Mouse (Mus musculus) hindbrain, embryonic 10.5 days (tissue): Measurements from ENCODE around the gene Il34. TPM values are rescaled to one million over a fixed set of nuclear protein-coding genes. Genes with fewer than 3 reads are reported as not detected.

Source experiments
- DNase-seq: peaks from one replicate; pipeline ENCODE4 v3.0.0-alpha.2; 2017; ENCODE audit warnings: low spot score
- H3K27ac ChIP-seq: fragments of 300-500 bp; sonication (generic); 2 replicates; pipeline ENCODE4 v1.5.1; 2016; ENCODE audit warnings: mild to moderate bottlenecking, moderate library complexity
- H3K27me3 ChIP-seq: fragments of 300-500 bp; sonication (generic); 2 replicates; pipeline ENCODE4 v1.6.1; 2016; ENCODE audit warnings: mild to moderate bottlenecking; ENCODE audit not compliant: poor library complexity, insufficient read depth, severe bottlenecking
- H3K36me3 ChIP-seq: fragments of 300-500 bp; sonication (generic); 2 replicates; pipeline ENCODE4 v1.6.1; 2016; ENCODE audit warnings: mild to moderate bottlenecking, moderate library complexity
- H3K4me1 ChIP-seq: fragments of 300-500 bp; sonication (generic); replicated peaks from 2 replicates; pipeline ENCODE4 v1.6.1; 2016; ENCODE audit warnings: mild to moderate bottlenecking
- H3K4me3 ChIP-seq: fragments of 300-500 bp; sonication (generic); 2 replicates; pipeline ENCODE4 v1.5.1; 2016; ENCODE audit warnings: mild to moderate bottlenecking, moderate library complexity
- H3K9me3 ChIP-seq: fragments of 300-500 bp; sonication (generic); 2 replicates; pipeline ENCODE4 v1.6.1; 2016; ENCODE audit warnings: mild to moderate bottlenecking, moderate library complexity
- WGBS: fragments of 180-500 bp; shearing (Covaris S2); methylation state at CpG from one replicate; pipeline ENCODE4 v1.1.7; 2016; 5-methylcytosine and 5-hydroxymethylcytosine counted together
- polyA plus RNA-seq: library from polyadenylated mRNA; unstranded; fragments of >200 nt; fragmentation: Nextera tagmentation; extraction: Ambion mirVana; gene quantifications from 2 replicates; pipeline ENCODE4 v1.2.1, GENCODE M21; 2016

Il34 gene
- 0.37 TPM in 1 of 2 replicates, not detected in the other for polyA plus RNA-seq

DNA sequence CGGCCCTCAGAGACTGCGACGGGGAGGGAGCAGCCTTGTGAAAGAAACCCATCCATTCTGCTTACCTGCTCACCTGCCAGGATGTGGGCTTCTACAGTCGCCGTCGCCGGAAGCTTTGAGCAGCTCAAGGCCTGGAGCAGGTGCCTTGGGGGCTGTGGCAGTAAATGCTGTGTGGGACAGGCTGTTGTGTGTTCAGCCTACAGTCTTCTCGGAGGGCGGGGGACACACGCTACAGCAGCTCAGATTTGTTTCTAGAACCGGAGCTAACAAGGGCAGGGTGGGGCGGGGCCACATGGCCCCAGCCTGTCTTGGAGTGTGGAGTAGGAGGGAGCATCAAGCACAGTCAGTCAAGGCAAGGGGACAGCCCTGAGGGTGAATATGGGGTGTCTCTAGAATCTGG lies at the start of gene Il34:
Gene Il34, minus strand, starts transcription at position 256 of the 400 bp plus-strand sequence.
- no peak for DNase-seq
- Histone ChIP-seq H3K36me3 (peaks cover 24% of the 10 kb centered on the region), H3K9me3 (no peaks in the 10 kb centered on the region), H3K27ac (no peak within 1 kb of the TSS), H3K27me3 (no peaks in the 10 kb centered on the region), H3K4me1 (peaks cover 6% of the 10 kb centered on the region), H3K4me3 (no peak within 1 kb of the TSS)
- WGBS = 44% methylated on average over 12 of the region's 12 CpGs

DNA sequence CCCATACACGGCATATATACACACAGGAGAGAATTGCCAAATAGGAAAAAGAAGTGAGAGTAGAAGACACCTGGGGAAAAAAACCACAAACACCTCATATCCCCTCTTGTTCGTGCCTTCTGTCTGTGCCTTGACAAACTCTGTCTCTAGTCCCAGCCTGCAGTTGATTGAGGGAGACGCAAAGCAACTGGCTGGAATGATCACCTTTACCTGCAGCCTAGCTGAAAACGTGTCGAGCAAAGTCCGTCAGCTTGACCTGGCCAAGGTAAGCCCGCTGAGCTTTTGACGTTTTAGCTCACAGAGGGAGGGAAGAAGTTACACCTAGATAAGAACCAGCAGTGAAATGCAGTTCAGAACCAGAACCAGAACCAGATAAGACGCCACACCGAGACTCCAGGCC lies 45.5 kb upstream of the Il34 start:
- DNase-seq = no peak
- H3K27ac ChIP-seq = no peak overlapping the region
- H3K36me3 ChIP-seq = peaks cover 67% of the 10 kb centered on the region
- H3K4me1 ChIP-seq = peaks cover 11% of the 10 kb centered on the region
- H3K4me3 ChIP-seq = no peak overlapping the region
- H3K9me3 ChIP-seq = no peaks in the 10 kb centered on the region
- no peaks in the 10 kb centered on the region for H3K27me3 ChIP-seq
- 95% methylated on average over 10 of the region's 10 CpGs for WGBS

DNA sequence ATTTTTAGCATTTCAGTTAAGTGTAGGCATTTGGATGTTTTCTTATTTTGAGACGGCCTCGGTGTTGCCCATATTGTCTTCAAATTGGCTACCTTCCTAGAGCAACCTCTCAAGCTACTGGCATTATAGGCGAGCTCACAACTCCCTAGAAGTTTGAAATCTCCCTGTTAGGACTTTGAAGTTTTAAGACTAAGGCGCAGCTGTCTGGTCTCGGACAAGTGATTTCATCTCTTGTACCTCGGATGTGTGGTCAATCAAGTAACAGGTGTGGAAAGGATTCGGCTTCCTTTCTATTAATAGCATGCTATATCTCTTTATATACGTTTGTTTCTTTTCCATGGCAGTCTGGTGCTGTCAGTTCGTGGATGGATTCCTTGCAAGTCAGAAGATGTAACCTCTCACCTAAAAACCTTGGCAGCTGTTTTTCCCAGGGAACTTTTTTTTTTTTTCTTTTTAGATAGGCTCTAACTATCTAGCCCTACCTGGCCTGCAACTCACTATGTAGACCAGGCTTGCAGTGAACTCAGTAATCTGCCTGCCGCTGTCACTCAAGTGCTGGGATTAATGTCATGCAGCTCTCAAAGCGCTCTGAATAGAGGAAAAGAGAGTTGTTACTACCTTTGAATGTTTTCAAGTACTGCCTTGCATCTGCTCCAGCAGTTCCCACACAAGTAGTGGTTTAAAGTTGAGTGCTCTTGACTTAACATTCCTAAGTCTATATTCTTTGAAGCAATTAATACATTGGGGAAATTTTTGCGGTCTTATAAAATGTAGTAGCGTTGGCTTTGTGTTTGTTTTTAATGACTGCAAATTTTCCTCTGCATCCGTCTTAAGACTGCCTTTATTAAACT lies 42.1 kb upstream of the Il34 start:
- Histone ChIP-seq H3K27ac (no peak overlapping the region), H3K9me3 (no peaks in the 10 kb centered on the region), H3K4me1 (peaks cover 20% of the 10 kb centered on the region), H3K36me3 (peaks cover 53% of the 10 kb centered on the region), H3K27me3 (no peaks in the 10 kb centered on the region), H3K4me3 (peak overlapping the region; percentile 89)
- 69% methylated on average over 14 of the region's 14 CpGs for WGBS
- DNase-seq = no peak

DNA sequence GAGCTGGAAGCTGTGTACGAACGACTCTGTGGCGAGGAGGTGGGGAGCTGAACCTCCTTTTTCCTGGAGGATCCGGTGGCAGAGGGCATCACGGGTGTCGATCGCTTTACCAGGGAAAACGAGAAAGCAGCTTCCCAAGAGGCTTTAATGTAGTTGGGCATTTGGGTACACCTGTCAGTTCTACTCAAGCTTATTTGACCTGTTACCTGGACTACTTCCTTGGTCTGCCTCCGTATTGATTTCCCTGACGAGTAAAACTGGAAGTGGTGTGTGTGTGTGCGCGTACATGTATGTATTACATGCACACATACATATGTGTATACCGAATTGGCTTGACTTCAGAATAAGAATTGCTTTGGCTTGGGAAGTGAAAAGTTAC lies 41.4 kb upstream of the Il34 start:
- Histone ChIP-seq H3K27ac (peak overlapping the region; percentile 97), H3K4me3 (peak overlapping the region; percentile 89), H3K27me3 (no peaks in the 10 kb centered on the region), H3K9me3 (no peaks in the 10 kb centered on the region), H3K36me3 (peaks cover 53% of the 10 kb centered on the region), H3K4me1 (peaks cover 20% of the 10 kb centered on the region)
- 1% methylated on average over 13 of the region's 13 CpGs for WGBS
- no peak for DNase-seq

DNA sequence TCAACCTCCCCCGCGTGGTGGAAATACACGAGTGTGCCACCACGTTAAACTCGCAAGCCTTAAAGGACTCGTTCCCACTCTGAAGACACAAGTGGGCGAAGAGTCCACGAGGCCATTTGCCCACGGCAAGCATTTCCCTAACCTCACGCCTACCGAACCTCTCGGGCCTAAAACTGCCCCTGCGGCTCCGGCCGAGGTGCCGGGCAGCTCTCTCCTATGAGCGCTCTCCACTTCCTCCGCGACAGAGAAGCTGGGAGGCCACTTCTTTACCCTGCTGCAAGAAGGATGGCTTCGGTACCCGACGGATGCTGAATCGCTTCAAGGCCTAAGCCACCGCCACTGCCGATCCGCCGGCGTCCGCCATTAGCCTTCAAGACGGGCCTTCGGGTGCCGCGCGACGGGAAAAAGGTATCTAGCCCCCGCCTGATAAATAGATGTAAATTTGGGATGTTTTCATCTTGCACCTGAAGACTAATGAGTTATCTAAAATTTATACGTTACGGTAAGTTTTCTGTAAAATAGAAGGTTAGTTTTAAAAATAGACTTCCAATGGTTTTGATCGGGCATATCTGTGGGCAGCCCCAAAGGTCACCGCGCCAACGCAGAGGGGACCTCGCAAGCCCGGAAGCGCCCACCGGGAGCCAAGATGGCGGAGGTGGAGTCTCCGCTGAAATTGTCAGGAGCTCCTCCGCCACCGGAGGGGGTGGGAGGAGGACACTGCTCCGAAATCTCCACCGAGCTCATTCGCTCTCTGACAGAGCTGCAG lies 40.9 kb upstream of the Il34 start, which contains the start of the genes Cog4 and Sf3b3:
Gene Cog4, plus strand, starts transcription at position 196 of the 766 bp plus-strand sequence.
Gene Sf3b3, minus strand, starts transcription at position 383 of the 766 bp plus-strand sequence.
- under 1% methylated on average over 53 of the region's 53 CpGs for WGBS
- H3K4me3 ChIP-seq = peak within 1 kb of the TSS; percentile 89
- DNase-seq = peak; percentile 86
- peaks cover 53% of the 10 kb centered on the region for H3K36me3 ChIP-seq
- H3K27me3 ChIP-seq = no peaks in the 10 kb centered on the region
- peaks cover 20% of the 10 kb centered on the region for H3K4me1 ChIP-seq
- H3K27ac ChIP-seq = peak within 1 kb of the TSS; percentile 97
- no peaks in the 10 kb centered on the region for H3K9me3 ChIP-seq

DNA sequence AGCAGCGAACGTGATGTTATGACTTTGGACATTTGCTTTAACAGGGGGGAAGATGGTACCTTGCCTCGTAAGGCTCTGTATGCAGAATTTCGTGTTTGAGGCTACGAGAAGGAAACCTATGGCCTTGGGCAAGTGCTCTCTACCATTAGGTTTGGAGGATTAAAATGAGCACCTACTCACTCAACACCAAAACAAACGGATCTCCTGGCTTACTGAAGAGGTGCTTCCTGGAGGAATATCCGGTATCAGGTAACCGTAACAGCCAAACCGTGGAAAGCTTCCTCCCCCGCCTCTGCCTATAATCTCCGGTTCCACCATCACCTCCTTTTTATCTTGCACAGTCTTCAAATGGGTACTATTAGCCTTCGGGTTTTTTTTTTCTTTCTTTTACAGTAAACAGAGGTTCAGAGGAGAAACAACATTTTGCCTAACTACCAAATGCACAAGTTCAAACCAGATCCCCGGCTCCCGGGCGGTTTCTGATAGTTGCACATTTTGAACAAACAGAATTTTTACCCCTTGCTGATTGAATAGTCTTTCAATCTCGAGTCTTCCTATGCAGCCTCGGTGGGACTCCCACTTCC lies 40.2 kb upstream of the Il34 start:
- Histone ChIP-seq H3K36me3 (peaks cover 53% of the 10 kb centered on the region), H3K27ac (peak overlapping the region; percentile 97), H3K4me3 (peak overlapping the region; percentile 89), H3K9me3 (no peaks in the 10 kb centered on the region), H3K27me3 (no peaks in the 10 kb centered on the region), H3K4me1 (peaks cover 20% of the 10 kb centered on the region)
- 14% methylated on average over 17 of the region's 17 CpGs for WGBS
- DNase-seq = peak; percentile 12

DNA sequence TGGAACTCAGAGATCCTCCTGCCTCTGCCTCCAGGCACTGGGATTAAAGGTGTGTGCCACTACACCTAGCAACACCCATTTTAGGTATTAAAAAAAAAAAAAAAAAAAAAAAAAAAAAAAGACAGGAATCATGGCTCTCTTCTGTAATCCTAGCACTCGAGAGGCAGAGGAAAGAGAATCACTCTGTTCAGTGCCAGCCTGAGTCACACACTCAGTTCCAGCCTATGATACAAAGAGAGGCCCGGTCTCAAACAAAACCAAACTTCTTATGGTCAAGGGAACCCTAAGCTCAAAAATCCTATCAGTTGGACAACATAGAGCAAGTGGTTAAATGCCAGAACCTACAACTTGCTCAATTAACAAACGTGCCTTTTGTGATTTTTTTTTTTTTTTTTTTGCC lies 39.2 kb upstream of the Il34 start:
- Histone ChIP-seq H3K27me3 (no peaks in the 10 kb centered on the region), H3K4me1 (peaks cover 20% of the 10 kb centered on the region), H3K27ac (no peak overlapping the region), H3K9me3 (no peaks in the 10 kb centered on the region), H3K36me3 (peaks cover 53% of the 10 kb centered on the region), H3K4me3 (peak overlapping the region; percentile 89)
- DNase-seq = no peak
- 88% methylated on average over 3 of the region's 3 CpGs for WGBS

DNA sequence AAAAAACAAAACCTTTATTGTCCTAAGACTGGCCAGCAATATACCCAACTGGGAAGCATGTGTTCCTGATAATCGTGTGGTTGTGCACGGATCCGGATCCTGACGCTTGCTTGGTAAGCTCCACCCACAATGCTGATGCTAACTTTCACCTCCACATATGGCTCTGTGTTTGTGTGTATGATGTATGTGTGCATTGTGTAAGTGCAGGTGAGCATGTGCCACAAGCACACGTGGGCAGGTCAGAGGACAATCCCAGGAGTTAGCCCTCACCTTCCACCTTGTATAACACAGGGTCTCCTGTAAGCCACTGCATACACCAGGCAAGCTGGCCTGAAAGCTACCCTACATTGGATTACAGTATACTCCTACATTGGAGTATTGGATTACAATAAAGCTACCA lies 37.5 kb upstream of the Il34 start:
- no peak for DNase-seq
- H3K27me3 ChIP-seq = no peaks in the 10 kb centered on the region
- WGBS = 89% methylated on average over 5 of the region's 5 CpGs
- peaks cover 66% of the 10 kb centered on the region for H3K36me3 ChIP-seq
- H3K9me3 ChIP-seq = no peaks in the 10 kb centered on the region
- H3K4me3 ChIP-seq = no peak overlapping the region
- peaks cover 19% of the 10 kb centered on the region for H3K4me1 ChIP-seq
- H3K27ac ChIP-seq = no peak overlapping the region

DNA sequence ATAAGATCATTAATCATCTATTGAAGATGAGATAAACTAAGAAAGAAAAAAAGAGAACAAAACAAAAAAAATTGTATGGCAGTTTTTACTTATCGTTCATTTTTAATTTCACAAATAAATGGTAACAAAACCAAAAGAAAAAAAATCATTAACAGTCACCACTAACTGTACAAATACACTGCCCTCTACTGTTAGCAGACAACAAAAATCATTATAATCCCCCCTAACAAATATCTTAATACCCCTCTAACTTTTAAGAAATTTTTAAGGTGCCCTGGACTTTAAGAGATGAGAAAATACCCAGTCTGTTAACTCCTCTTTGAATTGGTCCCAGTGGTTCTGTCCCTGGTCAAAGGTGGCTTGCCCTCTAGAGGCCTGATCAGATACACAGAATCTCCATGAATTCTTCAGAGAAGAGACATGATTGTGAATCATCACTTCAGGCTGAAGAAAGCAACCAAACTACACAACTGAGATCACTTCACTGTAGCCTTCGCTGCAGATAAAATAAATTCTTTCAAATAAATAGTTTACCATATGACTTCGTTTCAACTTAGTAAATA lies 36.4 kb upstream of the Il34 start:
- no peak for DNase-seq
- Histone ChIP-seq H3K9me3 (no peaks in the 10 kb centered on the region), H3K27me3 (no peaks in the 10 kb centered on the region), H3K36me3 (peaks cover 77% of the 10 kb centered on the region), H3K4me3 (no peak overlapping the region), H3K27ac (no peak overlapping the region), H3K4me1 (peaks cover 9% of the 10 kb centered on the region)
- 94% methylated on average over 3 of the region's 3 CpGs for WGBS

DNA sequence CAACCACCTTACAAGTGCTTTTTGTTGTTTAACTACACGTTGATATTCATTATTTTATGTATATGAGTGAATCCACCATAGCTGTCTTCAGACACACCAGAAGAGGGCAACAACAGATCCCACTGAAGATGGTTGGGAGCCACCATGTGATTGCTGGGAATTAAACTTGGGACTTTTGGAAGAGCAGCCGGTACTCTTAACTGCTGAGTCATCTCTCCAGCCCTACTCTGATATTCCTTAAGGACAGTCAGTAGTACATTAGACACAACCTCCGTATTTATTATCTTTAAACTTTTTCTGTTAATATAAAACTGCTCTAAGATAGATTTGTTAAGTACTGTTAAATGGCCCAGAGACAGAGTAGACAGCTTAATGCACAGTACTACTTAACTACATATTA lies 26.2 kb upstream of the Il34 start:
- WGBS = 91% methylated on average over 3 of the region's 3 CpGs
- no peak for DNase-seq
- H3K36me3 ChIP-seq = peaks cover 100% of the 10 kb centered on the region
- no peaks in the 10 kb centered on the region for H3K9me3 ChIP-seq
- no peaks in the 10 kb centered on the region for H3K4me1 ChIP-seq
- H3K4me3 ChIP-seq = no peak overlapping the region
- no peak overlapping the region for H3K27ac ChIP-seq
- H3K27me3 ChIP-seq = no peaks in the 10 kb centered on the region

DNA sequence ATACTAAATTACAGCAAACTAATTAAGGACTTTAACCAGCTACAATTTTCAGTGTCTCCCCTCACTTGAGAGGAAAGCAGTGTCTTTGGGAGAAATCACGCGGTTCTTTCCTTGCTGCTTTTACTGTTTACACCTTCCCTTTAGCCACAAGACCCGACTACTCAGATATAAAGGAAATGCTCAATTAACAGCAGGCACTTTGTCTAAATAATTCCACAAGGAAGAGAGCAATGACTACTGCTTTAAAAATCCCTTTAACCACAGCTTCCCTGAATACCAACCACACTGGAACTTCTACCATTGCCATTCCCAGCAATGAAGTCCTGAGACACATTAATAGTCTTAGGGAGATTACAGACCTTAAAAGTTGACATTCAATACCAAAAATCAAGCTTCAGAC lies 22.8 kb upstream of the Il34 start:
- no peak for DNase-seq
- Histone ChIP-seq H3K4me3 (no peak overlapping the region), H3K27ac (no peak overlapping the region), H3K9me3 (no peaks in the 10 kb centered on the region), H3K4me1 (no peaks in the 10 kb centered on the region), H3K27me3 (no peaks in the 10 kb centered on the region), H3K36me3 (peaks cover 100% of the 10 kb centered on the region)
- WGBS = 89% methylated on average over 3 of the region's 3 CpGs

DNA sequence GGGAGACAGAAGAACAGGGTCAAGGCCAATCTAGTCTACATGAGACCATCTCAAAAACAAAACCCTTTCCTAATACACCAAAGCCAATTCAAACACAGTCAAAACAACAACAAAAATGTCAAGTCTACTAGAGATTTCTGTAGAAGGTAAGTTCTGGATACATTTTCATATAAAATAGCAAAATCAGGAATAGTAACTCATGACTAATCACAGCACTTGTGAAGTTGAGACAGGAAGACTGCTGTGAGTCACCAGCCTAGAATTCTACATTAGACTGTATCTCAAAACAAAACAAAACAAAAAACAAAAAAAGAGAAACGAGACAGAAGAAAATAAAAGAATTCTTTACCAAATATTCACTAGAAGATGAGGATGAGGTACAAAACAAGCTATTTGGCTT lies 19.1 kb upstream of the Il34 start:
- no peaks in the 10 kb centered on the region for H3K9me3 ChIP-seq
- WGBS = 93% methylated on average over 1 of the region's 1 CpGs
- H3K4me1 ChIP-seq = no peaks in the 10 kb centered on the region
- no peaks in the 10 kb centered on the region for H3K27me3 ChIP-seq
- peaks cover 100% of the 10 kb centered on the region for H3K36me3 ChIP-seq
- DNase-seq = no peak
- no peak overlapping the region for H3K27ac ChIP-seq
- H3K4me3 ChIP-seq = no peak overlapping the region
